Comparison of ENCODE assay signal across 24 mouse cellular contexts in the genomic region with DNA sequence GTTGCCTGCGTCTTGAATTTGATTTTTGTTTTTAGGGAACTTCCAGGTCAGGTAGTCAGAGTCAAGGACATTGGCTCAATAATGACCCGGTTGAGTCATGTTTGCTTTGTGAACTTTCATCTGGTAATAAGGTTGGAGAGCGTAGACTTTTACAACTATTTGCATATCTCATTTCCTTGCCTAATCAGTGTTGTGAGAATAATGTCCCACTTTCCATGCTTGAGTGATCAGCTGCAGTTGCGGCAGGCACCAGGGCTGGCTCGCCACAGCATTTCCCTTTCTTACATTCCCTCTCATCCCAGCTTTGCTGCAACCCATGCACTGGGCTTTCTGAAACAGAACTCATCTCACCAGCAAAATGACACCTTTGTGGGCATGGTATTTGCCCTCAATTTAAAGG. TPM values are rescaled to one million over a fixed set of nuclear protein-coding genes. Genes with fewer than 3 reads are reported as not detected.
A peak's percentile ranks its signal among the peaks of the same experiment; 100 is the strongest.
DNase-seq lines count a peak whose midpoint lies in the region; ATAC-seq and TF ChIP-seq lines count a peak whose summit lies in the region.
"Had no signal": no experiment of that assay in that cellular context is flagged by ENCODE, and none has a peak within 500 bp of the region (broad histone marks: within the 10 kb centered on the region; RNA-seq: fewer than 3 reads in every experiment).

No protein-coding gene starts in this region.

- WGBS in kidney, embryonic 16.5 days, result 48% methylated on average over 5 of the region's 5 CpGs
- 53% methylated on average over 5 of the region's 5 CpGs for WGBS in kidney, embryonic 15.5 days
- 56% methylated on average over 5 of the region's 5 CpGs for WGBS in stomach, postnatal 0 days

- H3K9me3 ChIP-seq in kidney, embryonic 16.5 days (ENCODE audit: low read length), result no peaks in the 10 kb centered on the region
- no peaks in the 10 kb centered on the region for H3K9me3 ChIP-seq in kidney, embryonic 15.5 days (replicated peaks)
- no peaks in the 10 kb centered on the region for H3K9me3 ChIP-seq in stomach, postnatal 0 days (ENCODE audit: control insufficient read depth, low read length)
- H3K9me3 ChIP-seq: embryonic facial prominence, embryonic 15.5 days; heart, embryonic 12.5 days; limb, embryonic 13.5 days; liver, embryonic 15.5 days; stomach, embryonic 15.5 days had no signal

- no peak for TF ChIP-seq EP300 in stomach, postnatal 0 days (optimal IDR thresholded peaks at IDR 0.05)

- H3K27me3 ChIP-seq in kidney, embryonic 16.5 days (ENCODE audit: insufficient read depth, low read length), result no peaks in the 10 kb centered on the region
- H3K27me3 ChIP-seq in kidney, embryonic 15.5 days, result no peaks in the 10 kb centered on the region
- H3K27me3 ChIP-seq in stomach, postnatal 0 days (ENCODE audit: control insufficient read depth, insufficient read depth, low read length), result no peaks in the 10 kb centered on the region
- H3K27me3 ChIP-seq: embryonic facial prominence, embryonic 15.5 days; limb, embryonic 13.5 days; liver, embryonic 15.5 days; stomach, embryonic 15.5 days had no signal

- no peak overlapping the region for H3K4me3 ChIP-seq in kidney, embryonic 16.5 days (ENCODE audit: low read length)
- H3K4me3 ChIP-seq in kidney, embryonic 15.5 days (replicated peaks), result no peak overlapping the region
- H3K4me3 ChIP-seq in stomach, postnatal 0 days (ENCODE audit: low read depth, low read length), result no peak overlapping the region
- H3K4me3 ChIP-seq: embryonic facial prominence, embryonic 15.5 days; heart, embryonic 12.5 days; limb, embryonic 13.5 days; liver, embryonic 15.5 days; megakaryocyte, embryonic 14.5 days; stomach, embryonic 15.5 days had no signal

- H3K4me1 ChIP-seq in kidney, embryonic 16.5 days (ENCODE audit: insufficient read depth, low read length), result peaks cover 3% of the 10 kb centered on the region; the same call in 1 of the 2 replicates
- H3K4me1 ChIP-seq in kidney, embryonic 15.5 days, result peaks cover 3% of the 10 kb centered on the region; the same call in 1 of the 2 replicates
- H3K4me1 ChIP-seq in stomach, postnatal 0 days (replicated peaks; ENCODE audit: control insufficient read depth, insufficient read depth), result no peaks in the 10 kb centered on the region
- H3K4me1 ChIP-seq: embryonic facial prominence, embryonic 15.5 days; heart, embryonic 12.5 days; limb, embryonic 13.5 days; liver, embryonic 15.5 days; stomach, embryonic 15.5 days had no signal

- DNase-seq in kidney, adult 8-10 months, result peak; percentile 6 to 28
- DNase-seq in Muller cell, postnatal 12 days (ENCODE audit: inconsistent ontology term), result peak; percentile 48
- no peak for DNase-seq in stomach, postnatal 0 days (ENCODE audit: low spot score)
- no peak for DNase-seq in gastrocnemius, adult 8-10 months (ENCODE audit: low spot score in 2 of 2)
- DNase-seq: adrenal gland, postnatal 25 days; cerebellum, adult 11-12 months; cerebellum, postnatal 14 days; midbrain, embryonic 14.5 days; right cerebral cortex, postnatal 25 days; thymus, adult 2 months had no signal

- H3K27ac ChIP-seq in kidney, embryonic 16.5 days (ENCODE audit: low read length), result no peak overlapping the region
- H3K27ac ChIP-seq in kidney, embryonic 15.5 days, result 0 out of 2 replicates have a peak overlapping the region, but pooled peaks have one; percentile 27
- no peak overlapping the region for H3K27ac ChIP-seq in stomach, postnatal 0 days (replicated peaks)
- H3K27ac ChIP-seq: embryonic facial prominence, embryonic 15.5 days; hindbrain, embryonic 14.5 days; limb, embryonic 13.5 days; liver, embryonic 15.5 days; stomach, embryonic 15.5 days had no signal

- H3K36me3 ChIP-seq in kidney, embryonic 16.5 days (ENCODE audit: insufficient read depth, low read length), result no peaks in the 10 kb centered on the region
- no peaks in the 10 kb centered on the region for H3K36me3 ChIP-seq in kidney, embryonic 15.5 days
- no peaks in the 10 kb centered on the region for H3K36me3 ChIP-seq in stomach, postnatal 0 days (ENCODE audit: control insufficient read depth, insufficient read depth, low read length)
- H3K36me3 ChIP-seq: embryonic facial prominence, embryonic 15.5 days; heart, embryonic 12.5 days; limb, embryonic 13.5 days; liver, embryonic 15.5 days; stomach, embryonic 15.5 days had no signal

- H3K9ac ChIP-seq in kidney, embryonic 16.5 days (replicated peaks; ENCODE audit: low read length), result no peak overlapping the region
- no peak overlapping the region for H3K9ac ChIP-seq in kidney, embryonic 15.5 days
- H3K9ac ChIP-seq in stomach, postnatal 0 days (ENCODE audit: low read length), result no peak overlapping the region
- H3K9ac ChIP-seq: embryonic facial prominence, embryonic 15.5 days; heart, embryonic 12.5 days; hindbrain, embryonic 14.5 days; limb, embryonic 13.5 days; liver, embryonic 15.5 days; stomach, embryonic 15.5 days had no signal

- ATAC-seq in kidney, embryonic 16.5 days (ENCODE audit: low FRiP score, low TSS enrichment), result no peak
- ATAC-seq in kidney, embryonic 15.5 days (replicated peaks; ENCODE audit: low FRiP score), result no peak
- peak; percentile 71 for ATAC-seq in stomach, postnatal 0 days (ENCODE audit: low FRiP score, low TSS enrichment)
- ATAC-seq in frontal cortex, adult (ENCODE audit: low TSS enrichment), result no peak
- ATAC-seq: forebrain, embryonic 16.5 days had no signal

- H3K4me2 ChIP-seq in kidney, embryonic 16.5 days (replicated peaks; ENCODE audit: low read depth, low read length), result no peak overlapping the region
- H3K4me2 ChIP-seq in kidney, embryonic 15.5 days, result no peak overlapping the region
- H3K4me2 ChIP-seq in stomach, postnatal 0 days (replicated peaks; ENCODE audit: low read depth), result no peak overlapping the region
- H3K4me2 ChIP-seq: embryonic facial prominence, embryonic 15.5 days; heart, embryonic 12.5 days; hindbrain, embryonic 14.5 days; limb, embryonic 13.5 days; liver, embryonic 15.5 days; stomach, embryonic 15.5 days had no signal

- no peak for TF ChIP-seq CTCF in stomach, postnatal 0 days (IDR thresholded peaks at IDR 0.05; ENCODE audit: low read depth)

RNA-seq across cellular contexts. Expression of a gene that starts 59.0 kb away (rescaled TPM):
- polyA plus RNA-seq in kidney, embryonic 16.5 days (2015; fragmentation: Nextera tagmentation; extraction: Ambion mirVana), result 0.78 and 0.95 TPM in 2 replicates
- polyA plus RNA-seq in kidney, embryonic 15.5 days (2015; fragmentation: Nextera tagmentation; extraction: Ambion mirVana), result 0.74 and 0.78 TPM in 2 replicates
- polyA plus RNA-seq in stomach, postnatal 0 days (2015; fragmentation: Nextera tagmentation; extraction: Ambion mirVana), result 0.13 and 0.17 TPM in 2 replicates
- total RNA-seq in gastrocnemius, adult 8-10 months (2022), result under 1 TPM in 2 of 4 experiments, not detected in 2; 0.10 to 0.13 TPM
- total RNA-seq: heart, postnatal 25 days; layer of hippocampus, postnatal 25 days; left cerebral cortex, postnatal 14 days had no signal
- polyA plus RNA-seq: forebrain, embryonic 16.5 days; hindbrain, embryonic 14.5 days; liver, embryonic 15.5 days had no signal

Comparison
In these comparisons a context has a peak if more than half of its experiments do, and no peak if none do; other contexts are left out.
1. DNase-seq: peak in kidney, adult 8-10 months (2 of 2) and Muller cell, postnatal 12 days (single experiment); none in stomach, postnatal 0 days (single experiment) and gastrocnemius, adult 8-10 months (0 of 2).